Mouse (Mus musculus) right cerebral cortex, postnatal 10 days (tissue): ENCODE measurements around the gene Slc17a9.
A peak's percentile ranks its signal among the peaks of the same experiment; 100 is the strongest.

Source experiments
- DNase-seq, 2 experiments: peaks; one replicate each; pipeline ENCODE4 v3.0.0; 2021; ENCODE audit warnings: low spot score in 2 of 2

Slc17a9 gene

GRCm38 (mm10) chr2:180724585-180725413 lies at the start of gene Slc17a9:
TSS of gene Slc17a9 (plus strand) at chr2:180725263.
- no peak for DNase-seq

GRCm38 (mm10) chr2:180676706-180677105 lies 48.4 kb upstream of the Slc17a9 start:
- DNase-seq, result no peak

GRCm38 (mm10) chr2:180678609-180679140 lies 46.4 kb upstream of the Slc17a9 start:
- DNase-seq, result peak; percentile 79

GRCm38 (mm10) chr2:180681225-180681624 lies 43.8 kb upstream of the Slc17a9 start:
- no peak for DNase-seq

GRCm38 (mm10) chr2:180683524-180683923 lies 41.5 kb upstream of the Slc17a9 start:
- no peak for DNase-seq

GRCm38 (mm10) chr2:180684031-180684430 lies 41.0 kb upstream of the Slc17a9 start:
- no peak for DNase-seq

- peak; percentile 53 to 58 for DNase-seq
Observed at GRCm38 (mm10) chr2:180689841-180690240, 35.2 kb upstream of the Slc17a9 start.

- DNase-seq, result peak; percentile 56 to 62
Observed at GRCm38 (mm10) chr2:180692630-180693029, 32.4 kb upstream of the Slc17a9 start.

- no peak for DNase-seq
Observed at GRCm38 (mm10) chr2:180695176-180695575, 29.9 kb upstream of the Slc17a9 start.

GRCm38 (mm10) chr2:180700457-180700856 lies 24.6 kb upstream of the Slc17a9 start:
- DNase-seq, result no peak

- peak in 1 of 2 experiments; percentile 33 for DNase-seq
Observed at GRCm38 (mm10) chr2:180701053-180701766, 23.9 kb upstream of the Slc17a9 start.

- DNase-seq, result peak; percentile 95
Observed at GRCm38 (mm10) chr2:180701767-180702621, 23.1 kb upstream of the Slc17a9 start.

GRCm38 (mm10) chr2:180702701-180703149 lies 22.3 kb upstream of the Slc17a9 start:
- no peak for DNase-seq

GRCm38 (mm10) chr2:180703175-180703574 lies 21.9 kb upstream of the Slc17a9 start:
- DNase-seq, result no peak

- DNase-seq, result no peak
Observed at GRCm38 (mm10) chr2:180703645-180704359, 21.3 kb upstream of the Slc17a9 start.

GRCm38 (mm10) chr2:180704591-180704990 lies 20.5 kb upstream of the Slc17a9 start:
- no peak for DNase-seq

- no peak for DNase-seq
Observed at GRCm38 (mm10) chr2:180705066-180705465, 20.0 kb upstream of the Slc17a9 start.

- DNase-seq, result no peak
Observed at GRCm38 (mm10) chr2:180705975-180706374, 19.1 kb upstream of the Slc17a9 start.

- DNase-seq, result no peak
Observed at GRCm38 (mm10) chr2:180709023-180709922, 15.8 kb upstream of the Slc17a9 start.

- DNase-seq, result peak; percentile 98
Observed at GRCm38 (mm10) chr2:180709923-180710272, 15.2 kb upstream of the Slc17a9 start, which contains the start of the genes Dido1 and Gid8. TSS of gene Dido1 (minus strand) at chr2:180709999. TSS of gene Gid8 (plus strand) at chr2:180710117.
